Mouse (Mus musculus) adrenal gland, adult 18-20 months (tissue): ENCODE data around the gene Cx3cl1. TPM values are rescaled to one million over a fixed set of nuclear protein-coding genes. Genes with fewer than 3 reads are reported as not detected.

Source experiments
- DNase-seq, 2 experiments: peaks; one replicate each; pipeline ENCODE4 v3.0.0; 2021 to 2022; ENCODE audit warnings: low spot score in 2 of 2
- total RNA-seq, 2 experiments: library from RNA; stranded (reverse); gene quantifications; 1 replicate in 1 of 2; 2 replicates in 1 of 2; pipeline ENCODE4 v1.2.3; 2021

Cx3cl1 gene
- total RNA-seq, 2 experiments from 2014 or later = 31.3 to 35.4 TPM

GRCm38 (mm10) chr8:94828284-94828683, 56.5 kb downstream of the Cx3cl1 start:
- DNase-seq = no peak

Other genes starting within 250 kb of the Cx3cl1 start
- 10 to 100 TPM; 14.7 to 18.5 TPM for gene Cpne2, start 239.0 kb upstream of the Cx3cl1 start, total RNA-seq
- 10 to 100 TPM; 23.3 to 25.3 TPM for gene Rspry1, start 170.1 kb upstream of the Cx3cl1 start, total RNA-seq
- 10 to 100 TPM; 38.0 to 39.3 TPM for gene Fam192a, start 170.0 kb upstream of the Cx3cl1 start, total RNA-seq
- 10 to 100 TPM; 60.6 to 66.6 TPM for gene Arl2bp, start 105.4 kb upstream of the Cx3cl1 start, total RNA-seq
- under 1 TPM; 0.46 to 0.93 TPM for gene Pllp, start 75.7 kb upstream of the Cx3cl1 start, total RNA-seq
- gene Ccl22, start 26.4 kb upstream of the Cx3cl1 start, total RNA-seq = under 1 TPM in 1 of 2 experiments, not detected in 1; 0.60 TPM
- 1 to 10 TPM; 1.4 to 1.8 TPM for gene Ccl17, start 38.4 kb downstream of the Cx3cl1 start, total RNA-seq
- gene Coq9, start 66.3 kb downstream of the Cx3cl1 start, total RNA-seq = 100 to 1,000 TPM; 178 to 203 TPM
- 100 to 1,000 TPM in 1 of 2 experiments, 10 to 100 TPM in 1; 85.5 to 102 TPM for gene Ciapin1, start 66.3 kb downstream of the Cx3cl1 start, total RNA-seq
- gene Polr2c, start 85.4 kb downstream of the Cx3cl1 start, total RNA-seq = 10 to 100 TPM; 61.9 to 65.1 TPM
- gene Dok4, start 104.3 kb downstream of the Cx3cl1 start, total RNA-seq = 1 to 10 TPM; 7.7 to 9.8 TPM
- gene Ccdc102a, start 146.1 kb downstream of the Cx3cl1 start, total RNA-seq = 1 to 10 TPM; 5.2 to 5.5 TPM
- 1 to 10 TPM; 1.4 to 1.6 TPM for gene Adgrg5, start 151.7 kb downstream of the Cx3cl1 start, total RNA-seq
- 10 to 100 TPM; 24.1 to 43.3 TPM for gene Adgrg1, start 202.7 kb downstream of the Cx3cl1 start, total RNA-seq
- 1 to 10 TPM; 2.1 to 2.2 TPM for gene Adgrg3, start 245.7 kb downstream of the Cx3cl1 start, total RNA-seq